Mouse (Mus musculus): ENCODE measurements at regions not wholly inside any gene's neighbourhood (a gene's known extent, or its start where the extent isn't known, plus 50 kb on each side); places are given as distances from the start of the nearest gene placed in this dataset.
A peak's percentile ranks its signal among the peaks of the same experiment; 100 is the strongest.
"Not testable (repeated sequence)": the region's sequence is repeated elsewhere in the genome, so short reads cannot be mapped to it uniquely, and the experiment has no call there.

- no peak for DNase-seq
These were observed 117.9 kb upstream of the Cpsf6 start for GRCm38 (mm10) chr10:117497565-117498256.

GRCm38 (mm10) chr10:117497082-117497481, 117.3 kb upstream of the Cpsf6 start:
- not testable (repeated sequence) for DNase-seq

GRCm38 (mm10) chr10:117496064-117497011, 116.5 kb upstream of the Cpsf6 start:
- DNase-seq = no peak

- DNase-seq = peak; percentile 24
These were observed 114.4 kb upstream of the Cpsf6 start for GRCm38 (mm10) chr10:117494171-117494701.

- no peak for DNase-seq
These were observed 114.0 kb upstream of the Cpsf6 start for GRCm38 (mm10) chr10:117493824-117494121.

GRCm38 (mm10) chr10:117493091-117493823, 113.4 kb upstream of the Cpsf6 start:
- no peak for DNase-seq

GRCm38 (mm10) chr10:117492391-117492990, 112.7 kb upstream of the Cpsf6 start:
- no peak for DNase-seq

- DNase-seq = no peak
These were observed 111.9 kb upstream of the Cpsf6 start for GRCm38 (mm10) chr10:117491711-117492110.

GRCm38 (mm10) chr10:117490851-117491595, 111.2 kb upstream of the Cpsf6 start:
- no peak for DNase-seq

- no peak for DNase-seq
These were observed 103.3 kb upstream of the Cpsf6 start for GRCm38 (mm10) chr10:117483091-117483600.

GRCm38 (mm10) chr10:117482361-117482760, 102.5 kb upstream of the Cpsf6 start:
- DNase-seq = no peak

GRCm38 (mm10) chr10:117481341-117481990, 101.7 kb upstream of the Cpsf6 start:
- no peak for DNase-seq

GRCm38 (mm10) chr10:117480456-117480850, 100.6 kb upstream of the Cpsf6 start:
- DNase-seq = no peak

GRCm38 (mm10) chr10:117479721-117480455, 100.1 kb upstream of the Cpsf6 start:
- DNase-seq = no peak

GRCm38 (mm10) chr10:117478931-117479280, 99.1 kb upstream of the Cpsf6 start:
- no peak for DNase-seq

GRCm38 (mm10) chr10:117478202-117478930, 98.6 kb upstream of the Cpsf6 start:
- peak; percentile 66 for DNase-seq

GRCm38 (mm10) chr10:117477331-117478201, 97.8 kb upstream of the Cpsf6 start:
- no peak for DNase-seq

GRCm38 (mm10) chr10:117475086-117475945, 95.5 kb upstream of the Cpsf6 start:
- no peak for DNase-seq

Measured in kidney, postnatal 14 days (tissue).